Mouse (Mus musculus) liver, embryonic 14.5 days (tissue): ENCODE measurements around the gene Pcsk5.

ENCODE experiments used
- CTCF ChIP-seq: IDR thresholded peaks from 2 replicates; pipeline ENCODE4 v1.5.1; 2016; ENCODE audit warnings: antibody characterized with exemption, low read depth, control low read depth
- EP300 ChIP-seq: IDR thresholded peaks from 2 replicates; pipeline ENCODE4 v1.6.1; 2016; ENCODE audit warnings: antibody characterized with exemption, low read depth

- TF ChIP-seq CTCF, result no peak
- TF ChIP-seq EP300, result no peak
Measured at GRCm38 (mm10) chr19:17678371-17678770, 159.1 kb downstream of the Pcsk5 start.
